Mouse (Mus musculus) lung, postnatal 0 days (tissue): ENCODE measurements around the gene B4galnt3. TPM values are rescaled to one million over a fixed set of nuclear protein-coding genes. Genes with fewer than 3 reads are reported as not detected.

Source experiments
- ATAC-seq: fragments of 200-750 bp; cut with Nextera tagmentation; 2 replicates; pipeline ENCODE4 v1.8.0; 2017; ENCODE audit warnings: moderate library complexity
- DNase-seq: peaks from one replicate; pipeline ENCODE4 v3.0.0-alpha.2; 2016; ENCODE audit warnings: low spot score
- H3K27ac ChIP-seq: fragments of 300-500 bp; sonication (generic); 2 replicates; pipeline ENCODE4 v1.5.1; 2014; ENCODE audit warnings: antibody characterized with exemption, mild to moderate bottlenecking, low read length, mixed read lengths
- H3K27me3 ChIP-seq: fragments of 300-500 bp; sonication (generic); replicated peaks from 2 replicates; pipeline ENCODE4 v1.6.1; 2014; ENCODE audit warnings: low read length, mixed read lengths; ENCODE audit not compliant: insufficient read depth
- H3K36me3 ChIP-seq: fragments of 300-500 bp; sonication (generic); 2 replicates; pipeline ENCODE4 v1.6.1; 2014; ENCODE audit warnings: low read length, mixed read lengths; ENCODE audit not compliant: insufficient read depth
- H3K4me1 ChIP-seq: fragments of 300-500 bp; sonication (generic); 2 replicates; pipeline ENCODE4 v1.6.1; 2014; ENCODE audit warnings: antibody characterized with exemption, low read depth, low read length, mixed read lengths; ENCODE audit not compliant: insufficient read depth
- H3K4me2 ChIP-seq: fragments of 300-500 bp; sonication (generic); replicated peaks from 2 replicates; pipeline ENCODE4 v1.6.1; 2014; ENCODE audit warnings: low read depth, mild to moderate bottlenecking, low read length, moderate library complexity, mixed read lengths
- H3K4me3 ChIP-seq: fragments of 300-500 bp; sonication (generic); 2 replicates; pipeline ENCODE4 v1.5.1; 2014; ENCODE audit warnings: low read depth, low read length
- H3K9ac ChIP-seq: fragments of 300-500 bp; sonication (generic); replicated peaks from 2 replicates; pipeline ENCODE4 v1.6.1; 2014; ENCODE audit warnings: low read depth, mild to moderate bottlenecking
- H3K9me3 ChIP-seq: fragments of 300-500 bp; sonication (generic); 2 replicates; pipeline ENCODE4 v1.6.1; 2016; ENCODE audit warnings: low read length, mixed read lengths
- CTCF ChIP-seq: IDR thresholded peaks from 2 replicates; pipeline ENCODE4 v1.5.1; 2016; ENCODE audit warnings: antibody characterized with exemption, mild to moderate bottlenecking
- EP300 ChIP-seq: IDR thresholded peaks from 2 replicates; pipeline ENCODE4 v1.6.1; 2016; ENCODE audit warnings: antibody characterized with exemption, mild to moderate bottlenecking, control low read depth
- WGBS: fragments of 180-500 bp; shearing (Covaris S2); extraction: QIAGEN DNeasy Blood & Tissue Kit; methylation state at CpG from one replicate; pipeline ENCODE4 v1.1.7; 2014; 5-methylcytosine and 5-hydroxymethylcytosine counted together
- polyA plus RNA-seq: library from polyadenylated mRNA; unstranded; fragments of >200 nt; fragmentation: Nextera tagmentation; extraction: Ambion mirVana; gene quantifications from 2 replicates; pipeline ENCODE4 v1.2.1, GENCODE M21; 2015

B4galnt3 gene
- polyA plus RNA-seq, 1 experiment from 2014 or later: not detected

GRCm38 (mm10) chr6:120235874-120236273, 58.5 kb downstream of the B4galnt3 start:
- DNase-seq: no peak
- TF ChIP-seq CTCF (no peak), EP300 (no peak)
- H3K9ac ChIP-seq: no peak overlapping the region
- H3K9me3 ChIP-seq: no peaks in the 10 kb centered on the region
- no peak for ATAC-seq
- 39% methylated on average over 7 of the region's 7 CpGs for WGBS
- no peak overlapping the region for H3K4me3 ChIP-seq
- no peak overlapping the region for H3K4me2 ChIP-seq
- H3K27me3 ChIP-seq: no peaks in the 10 kb centered on the region
- no peaks in the 10 kb centered on the region for H3K36me3 ChIP-seq
- no peaks in the 10 kb centered on the region for H3K4me1 ChIP-seq
- H3K27ac ChIP-seq: no peak overlapping the region

- Histone ChIP-seq H3K4me3 (no peak overlapping the region), H3K4me2 (no peak overlapping the region), H3K9me3 (no peaks in the 10 kb centered on the region), H3K4me1 (no peaks in the 10 kb centered on the region), H3K27me3 (no peaks in the 10 kb centered on the region), H3K9ac (no peak overlapping the region), H3K36me3 (no peaks in the 10 kb centered on the region), H3K27ac (no peak overlapping the region)
- 91% methylated on average over 6 of the region's 6 CpGs for WGBS
- ATAC-seq: no peak
- no peak for DNase-seq
- no peak for TF ChIP-seq EP300
- TF ChIP-seq CTCF: no peak
Observed at GRCm38 (mm10) chr6:120232885-120233284, 61.5 kb downstream of the B4galnt3 start.

GRCm38 (mm10) chr6:120230441-120230840, 63.9 kb downstream of the B4galnt3 start:
- Histone ChIP-seq H3K9ac (no peak overlapping the region), H3K4me1 (no peaks in the 10 kb centered on the region), H3K27me3 (no peaks in the 10 kb centered on the region), H3K4me2 (no peak overlapping the region), H3K27ac (no peak overlapping the region), H3K4me3 (no peak overlapping the region), H3K9me3 (no peaks in the 10 kb centered on the region), H3K36me3 (no peaks in the 10 kb centered on the region)
- 63% methylated on average over 1 of the region's 1 CpGs for WGBS
- ATAC-seq (no peak), DNase-seq (no peak)
- TF ChIP-seq CTCF (no peak), EP300 (no peak)

GRCm38 (mm10) chr6:120229806-120230205, 64.6 kb downstream of the B4galnt3 start:
- no peak overlapping the region for H3K4me3 ChIP-seq
- no peak for TF ChIP-seq EP300
- no peak for TF ChIP-seq CTCF
- no peaks in the 10 kb centered on the region for H3K27me3 ChIP-seq
- no peak overlapping the region for H3K27ac ChIP-seq
- H3K4me1 ChIP-seq: no peaks in the 10 kb centered on the region
- no peak for DNase-seq
- 71% methylated on average over 7 of the region's 7 CpGs for WGBS
- H3K36me3 ChIP-seq: no peaks in the 10 kb centered on the region
- H3K4me2 ChIP-seq: no peak overlapping the region
- H3K9me3 ChIP-seq: no peaks in the 10 kb centered on the region
- no peak for ATAC-seq
- H3K9ac ChIP-seq: no peak overlapping the region

- no peak for ATAC-seq
- H3K27me3 ChIP-seq: no peaks in the 10 kb centered on the region
- TF ChIP-seq CTCF (no peak), EP300 (no peak)
Observed at GRCm38 (mm10) chr6:120227068-120227467, 67.3 kb downstream of the B4galnt3 start.

GRCm38 (mm10) chr6:120225355-120225754, 69.0 kb downstream of the B4galnt3 start:
- no peaks in the 10 kb centered on the region for H3K36me3 ChIP-seq
- H3K9me3 ChIP-seq: no peaks in the 10 kb centered on the region
- no peak overlapping the region for H3K9ac ChIP-seq
- H3K27ac ChIP-seq: no peak overlapping the region
- ATAC-seq (no peak), DNase-seq (no peak)
- no peaks in the 10 kb centered on the region for H3K27me3 ChIP-seq
- H3K4me1 ChIP-seq: no peaks in the 10 kb centered on the region
- H3K4me3 ChIP-seq: no peak overlapping the region
- WGBS: 40% methylated on average over 6 of the region's 6 CpGs
- TF ChIP-seq CTCF (no peak), EP300 (no peak)
- H3K4me2 ChIP-seq: no peak overlapping the region

More at GRCm38 (mm10) chr6:120227068-120227467, 67.3 kb downstream of the B4galnt3 start:
- DNase-seq: no peak
- H3K4me3 ChIP-seq: no peak overlapping the region
- H3K27ac ChIP-seq: no peak overlapping the region
- H3K9me3 ChIP-seq: no peaks in the 10 kb centered on the region
- no peaks in the 10 kb centered on the region for H3K36me3 ChIP-seq
- no peaks in the 10 kb centered on the region for H3K4me1 ChIP-seq
- no peak overlapping the region for H3K4me2 ChIP-seq
- H3K9ac ChIP-seq: no peak overlapping the region
- 84% methylated on average over 7 of the region's 7 CpGs for WGBS

GRCm38 (mm10) chr6:120222669-120223068, 71.7 kb downstream of the B4galnt3 start:
- no peak overlapping the region for H3K27ac ChIP-seq
- WGBS: 25% methylated on average over 6 of the region's 6 CpGs
- H3K4me3 ChIP-seq: no peak overlapping the region
- no peak overlapping the region for H3K9ac ChIP-seq
- no peak overlapping the region for H3K4me2 ChIP-seq
- TF ChIP-seq CTCF (peak; percentile 85), EP300 (no peak)
- ATAC-seq (no peak), DNase-seq (peak; percentile 64)
- H3K9me3 ChIP-seq: no peaks in the 10 kb centered on the region
- no peaks in the 10 kb centered on the region for H3K36me3 ChIP-seq
- H3K4me1 ChIP-seq: no peaks in the 10 kb centered on the region
- H3K27me3 ChIP-seq: no peaks in the 10 kb centered on the region
